Mouse (Mus musculus): Measurements from ENCODE around the gene 2310003L06Rik.

The 2310003L06Rik gene

GRCm38 (mm10) chr5:87969201-87969600 is at the start of gene 2310003L06Rik, which contains the start of gene Gm28434:
Gene 2310003L06Rik, plus strand, starts transcription at chr5:87969459.
Gene Gm28434, plus strand, starts transcription at chr5:87969517.
- no peak for DNase-seq (ENCODE audit: low read depth, low spot score)

GRCm38 (mm10) chr5:87925372-87925771 is 43.9 kb upstream of the 2310003L06Rik start, which contains the start of gene Csn3:
Gene Csn3, plus strand, starts transcription at chr5:87925579.
- DNase-seq (ENCODE audit: low read depth, low spot score): peak; percentile 26

DNA sequence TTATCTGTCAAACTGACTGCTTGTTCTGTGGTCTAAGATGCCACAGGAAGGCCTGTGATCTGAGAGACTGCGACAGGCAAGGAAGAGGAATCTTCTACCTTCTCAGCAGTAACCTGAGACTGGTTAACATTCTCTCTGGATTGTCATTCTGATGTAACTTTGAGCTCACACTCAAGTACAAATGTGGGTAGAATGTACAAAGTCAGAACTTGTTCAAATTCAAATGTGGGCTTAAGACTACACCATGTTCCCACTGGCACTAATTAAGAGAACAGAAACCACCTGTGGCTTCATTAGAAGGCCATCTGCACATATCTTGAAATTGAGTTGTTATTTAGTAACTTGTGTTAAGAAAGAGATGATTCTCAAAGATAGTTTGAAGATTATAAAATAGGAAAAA is 37.7 kb upstream of the 2310003L06Rik start:
- no peak for DNase-seq (ENCODE audit: low read depth, low spot score)

DNA sequence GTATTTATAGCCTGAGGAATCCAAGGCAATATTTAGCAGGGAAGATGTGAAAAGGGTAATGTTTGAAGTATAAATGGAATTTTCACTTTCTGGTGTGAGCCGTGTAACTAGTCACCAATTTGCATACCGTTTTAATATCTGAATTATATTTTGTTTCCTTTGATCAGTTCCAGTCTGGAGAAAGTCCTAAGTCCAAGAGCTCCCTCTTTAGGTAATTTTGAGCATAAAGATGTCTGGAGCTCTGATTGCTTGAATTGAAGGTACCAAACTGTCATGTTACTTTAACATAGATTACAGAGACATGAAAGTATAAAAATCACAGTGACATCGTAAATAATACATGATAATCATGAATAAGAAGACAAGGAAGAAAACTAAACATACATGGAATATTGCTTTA is 28.5 kb upstream of the 2310003L06Rik start:
- DNase-seq (ENCODE audit: low read depth, low spot score): no peak

GRCm38 (mm10) chr5:87942515-87942914 is 26.7 kb upstream of the 2310003L06Rik start:
- no peak for DNase-seq (ENCODE audit: low read depth, low spot score)

DNA sequence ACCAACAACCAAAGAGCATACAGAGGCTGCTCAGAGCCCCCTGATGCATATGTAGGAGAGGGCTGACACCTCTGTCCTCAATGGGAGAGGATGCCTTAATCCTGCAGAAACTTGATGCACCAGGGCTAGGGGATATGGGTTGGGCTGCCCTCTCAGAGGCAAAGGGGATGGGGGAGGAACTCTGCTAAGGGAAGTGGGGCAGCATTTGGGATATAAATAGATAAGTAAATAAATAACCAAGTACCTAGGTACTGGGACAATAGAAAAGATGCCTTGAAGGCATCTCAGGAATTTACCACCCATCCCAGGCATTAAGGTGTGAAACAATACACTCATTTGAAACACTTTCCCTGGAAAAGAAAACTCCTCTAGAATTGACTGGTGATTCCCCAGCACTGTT is 17.4 kb upstream of the 2310003L06Rik start:
- DNase-seq (ENCODE audit: low read depth, low spot score): no peak

DNA sequence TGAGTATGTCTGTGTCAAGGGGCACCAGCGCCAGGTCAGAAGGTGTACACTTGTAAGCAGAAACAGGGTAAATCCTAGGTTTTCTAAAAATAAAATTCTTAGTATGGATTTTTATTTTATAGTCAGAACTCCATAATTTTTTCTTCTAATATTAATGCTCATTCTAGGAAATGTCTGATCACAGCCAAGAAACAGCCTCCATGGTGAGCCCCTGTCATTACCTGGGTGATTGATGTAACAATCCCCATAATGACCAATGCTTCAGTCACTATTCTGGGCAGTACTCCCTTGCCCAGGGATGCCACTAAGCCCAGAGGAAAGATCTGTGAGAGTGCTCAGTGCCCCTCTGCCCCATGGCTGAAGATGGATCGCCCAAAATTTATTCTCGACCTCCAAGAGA is 9.9 kb downstream of the 2310003L06Rik start, which contains the start of gene Cabs1:
Cabs1 (plus strand) TSS at position 301 of the 400 bp plus-strand sequence.
- no peak for DNase-seq (ENCODE audit: low read depth, low spot score)

GRCm38 (mm10) chr5:87982468-87983214 is 13.4 kb downstream of the 2310003L06Rik start:
- DNase-seq (ENCODE audit: low read depth, low spot score): no peak

DNA sequence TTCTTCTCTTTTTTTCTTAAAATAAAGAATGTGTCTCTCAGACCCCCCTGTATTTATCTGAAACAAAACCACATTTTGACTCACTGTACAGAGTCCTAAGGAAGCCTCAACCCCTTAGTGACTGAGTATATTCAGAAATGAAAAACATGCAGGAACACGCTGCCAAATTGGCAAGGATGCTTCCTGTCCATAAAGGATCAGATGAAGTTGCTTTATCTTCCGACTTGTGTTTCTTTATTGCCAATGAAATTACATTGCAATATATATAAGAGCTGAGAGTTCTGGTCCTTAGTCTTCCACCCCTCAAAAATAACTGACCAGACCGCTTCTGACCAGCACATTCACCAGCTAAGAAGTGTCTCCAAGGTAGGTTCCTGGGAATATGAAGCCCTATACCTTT is 33.0 kb downstream of the 2310003L06Rik start, which contains the start of gene Smr3a:
Smr3a (plus strand) TSS at position 301 of the 400 bp plus-strand sequence.
- DNase-seq (ENCODE audit: low read depth, low spot score): no peak

- no peak for DNase-seq (ENCODE audit: low read depth, low spot score)
Observed at GRCm38 (mm10) chr5:88005241-88005640, 36.0 kb downstream of the 2310003L06Rik start.

Data from forelimb bud, embryonic 11.5 days (tissue).